Mouse (Mus musculus) lung, postnatal 0 days (tissue): ENCODE measurements around the gene Caps2.
A peak's percentile ranks its signal among the peaks of the same experiment; 100 is the strongest.

Source experiments
- CTCF ChIP-seq: IDR thresholded peaks from 2 replicates; pipeline ENCODE4 v1.5.1; 2016; ENCODE audit warnings: antibody characterized with exemption, mild to moderate bottlenecking
- EP300 ChIP-seq: IDR thresholded peaks from 2 replicates; pipeline ENCODE4 v1.6.1; 2016; ENCODE audit warnings: antibody characterized with exemption, mild to moderate bottlenecking, control low read depth

- peak; percentile 68 for TF ChIP-seq CTCF
- no peak for TF ChIP-seq EP300
Observed at GRCm38 (mm10) chr10:112138050-112138870, 25.2 kb upstream of the Caps2 start.
